Mouse (Mus musculus) CH12.LX (cell line): ENCODE measurements around the gene Gmcl1. TPM values are rescaled to one million over a fixed set of nuclear protein-coding genes. Genes with fewer than 3 reads are reported as not detected.

ENCODE experiments used
- DNase-seq: peaks from one replicate; pipeline ENCODE4 v3.0.0-alpha.2; 2013; ENCODE audit errors: extremely low read depth
- H3K27ac ChIP-seq: 2 replicates; pipeline ENCODE4 v1.5.1; 2012; ENCODE audit warnings: low read depth, mild to moderate bottlenecking, control low read depth, moderate library complexity; ENCODE audit not compliant: insufficient read depth
- H3K27me3 ChIP-seq: replicated peaks from 2 replicates; pipeline ENCODE3; 2012; ENCODE audit warnings: inconsistent platforms
- H3K36me3 ChIP-seq, 2 experiments: replicated peaks in 1 of 2; 2 replicates each; pipeline versions ENCODE3 to v1.6.1; 2012; ENCODE audit warnings: inconsistent platforms in 1 of 2, low read length in 1 of 2, mild to moderate bottlenecking in 1 of 2, mixed read lengths in 1 of 2, moderate library complexity in 1 of 2; ENCODE audit not compliant: control insufficient read depth in 1 of 2, insufficient read depth in 1 of 2
- H3K4me1 ChIP-seq, 2 experiments: 2 replicates each; pipeline ENCODE4 v1.6.1; 2012; ENCODE audit warnings: inconsistent platforms in 1 of 2, moderate library complexity in 1 of 2; ENCODE audit not compliant: insufficient read depth in 2 of 2, control insufficient read depth in 1 of 2
- H3K4me2 ChIP-seq: 2 replicates; pipeline ENCODE4 v1.6.1; 2012; ENCODE audit warnings: low read depth, mild to moderate bottlenecking, control low read depth; ENCODE audit not compliant: poor library complexity, insufficient read depth, severe bottlenecking
- H3K4me3 ChIP-seq, 3 experiments: fragments of 150-350 bp in 1 of 3; sonication (generic) in 1 of 3; replicated peaks in 1 of 3; 2 replicates each; pipeline versions ENCODE3 to v1.5.1; 2011 to 2012; ENCODE audit warnings: low read depth in 2 of 3, low read length in 2 of 3, mild to moderate bottlenecking in 2 of 3, moderate library complexity in 2 of 3, control low read depth in 1 of 3, improper control_type of control experiment in 1 of 3, inconsistent platforms in 1 of 3, mixed read lengths in 1 of 3; ENCODE audit not compliant: poor library complexity in 1 of 3
- H3K79me2 ChIP-seq: replicated peaks from 2 replicates; pipeline ENCODE4 v1.6.1; 2012; ENCODE audit warnings: mild to moderate bottlenecking, moderate library complexity; ENCODE audit not compliant: control insufficient read depth, poor library complexity, insufficient read depth, severe bottlenecking; ENCODE audit errors: extremely low read depth
- H3K9ac ChIP-seq: 2 replicates; pipeline ENCODE4 v1.6.1; 2012; ENCODE audit warnings: low read depth, mild to moderate bottlenecking, control low read depth, moderate library complexity; ENCODE audit not compliant: insufficient read depth
- H3K9me3 ChIP-seq: replicated peaks from 2 replicates; pipeline ENCODE3; 2012; ENCODE audit warnings: low read length, inconsistent platforms, mixed read lengths
- CHD1 ChIP-seq: IDR thresholded peaks from 2 replicates; pipeline ENCODE4 v1.6.1; 2012; ENCODE audit warnings: low read depth, low read length, improper control_type of control experiment, inconsistent platforms
- CHD2 ChIP-seq: IDR thresholded peaks from 2 replicates; pipeline ENCODE4 v1.6.1; 2011; ENCODE audit warnings: low read length, improper control_type of control experiment
- CTCF ChIP-seq, 2 experiments: IDR thresholded peaks in 1 of 2; conservative IDR thresholded peaks in 1 of 2; 2 replicates each; pipeline ENCODE4 v1.5.1; 2011 to 2012; ENCODE audit warnings: low read depth in 2 of 2, low read length in 2 of 2, improper control_type of control experiment in 1 of 2, inconsistent platforms in 1 of 2, mild to moderate bottlenecking in 1 of 2, moderate library complexity in 1 of 2
- E2F4 ChIP-seq: IDR thresholded peaks from 2 replicates; pipeline ENCODE4 v1.6.1; 2011; ENCODE audit warnings: low read depth, low read length, improper control_type of control experiment; ENCODE audit not compliant: insufficient replicate concordance
- ELF1 ChIP-seq: IDR thresholded peaks from 2 replicates; pipeline ENCODE4 v1.6.1; 2014; ENCODE audit warnings: low read depth, mild to moderate bottlenecking, inconsistent platforms, low read length, improper control_type of control experiment
- EP300 ChIP-seq: IDR thresholded peaks from 2 replicates; pipeline ENCODE4 v1.6.1; 2011; ENCODE audit warnings: low read length, improper control_type of control experiment
- ETS1 ChIP-seq: conservative IDR thresholded peaks from 2 replicates; pipeline ENCODE4 v1.6.1; 2012; ENCODE audit warnings: low read depth, mild to moderate bottlenecking, inconsistent platforms, low read length, improper control_type of control experiment, moderate library complexity
- HCFC1 ChIP-seq: IDR thresholded peaks from 2 replicates; pipeline ENCODE4 v1.6.1; 2012; ENCODE audit warnings: low read depth, mild to moderate bottlenecking, inconsistent platforms, low read length, improper control_type of control experiment
- IRF4 ChIP-seq: IDR thresholded peaks from 2 replicates; pipeline ENCODE4 v1.6.1; 2014; ENCODE audit warnings: low read depth, mild to moderate bottlenecking, inconsistent platforms, low read length, improper control_type of control experiment
- JUN ChIP-seq: IDR thresholded peaks from 2 replicates; pipeline ENCODE4 v1.6.1; 2011; ENCODE audit warnings: low read depth, mild to moderate bottlenecking, low read length, improper control_type of control experiment, moderate library complexity; ENCODE audit not compliant: insufficient read depth
- KAT2A ChIP-seq: IDR thresholded peaks from 2 replicates; pipeline ENCODE4 v1.6.1; 2012; ENCODE audit warnings: low read length, improper control_type of control experiment, inconsistent platforms; ENCODE audit not compliant: insufficient replicate concordance
- MAFK ChIP-seq: IDR thresholded peaks from 2 replicates; pipeline ENCODE4 v1.6.1; 2011; ENCODE audit warnings: low read length, improper control_type of control experiment; ENCODE audit not compliant: insufficient replicate concordance
- MAX ChIP-seq: IDR thresholded peaks from 2 replicates; pipeline ENCODE4 v1.6.1; 2011; ENCODE audit warnings: low read length, improper control_type of control experiment
- MAZ ChIP-seq: IDR thresholded peaks from 2 replicates; pipeline ENCODE4 v1.6.1; 2012; ENCODE audit warnings: low read depth, mild to moderate bottlenecking, inconsistent platforms, low read length, improper control_type of control experiment, moderate library complexity
- MEF2A ChIP-seq: IDR thresholded peaks from 2 replicates; pipeline ENCODE4 v1.6.1; 2014; ENCODE audit warnings: low read depth, mild to moderate bottlenecking, inconsistent platforms, low read length, improper control_type of control experiment, borderline replicate concordance
- NELFE ChIP-seq: IDR thresholded peaks from 2 replicates; pipeline ENCODE4 v1.6.1; 2011; ENCODE audit warnings: low read depth, low read length, improper control_type of control experiment
- PAX5 ChIP-seq: IDR thresholded peaks from 2 replicates; pipeline ENCODE4 v1.6.1; 2012; ENCODE audit warnings: low read length, inconsistent platforms, mixed read lengths
- POLR2A ChIP-seq: IDR thresholded peaks from 2 replicates; pipeline ENCODE4 v1.6.1; 2011; ENCODE audit warnings: low read depth, mild to moderate bottlenecking, improper control_type of control experiment, low read length
- POLR2AphosphoS2 ChIP-seq: IDR thresholded peaks from 2 replicates; pipeline ENCODE4 v1.6.1; 2011; ENCODE audit warnings: low read depth, low read length, improper control_type of control experiment
- RAD21 ChIP-seq: IDR thresholded peaks from 2 replicates; pipeline ENCODE4 v1.6.1; 2011; ENCODE audit warnings: low read depth, mild to moderate bottlenecking, low read length, improper control_type of control experiment, moderate library complexity
- RCOR1 ChIP-seq: conservative IDR thresholded peaks from 2 replicates; pipeline ENCODE4 v1.6.1; 2012; ENCODE audit warnings: low read depth, mild to moderate bottlenecking, inconsistent platforms, low read length, improper control_type of control experiment
- SIN3A ChIP-seq: IDR thresholded peaks from 2 replicates; pipeline ENCODE4 v1.6.1; 2012; ENCODE audit warnings: low read length, improper control_type of control experiment, inconsistent platforms
- SMC3 ChIP-seq: IDR thresholded peaks from 2 replicates; pipeline ENCODE4 v1.6.1; 2011; ENCODE audit warnings: low read depth, low read length, improper control_type of control experiment
- TBP ChIP-seq: conservative IDR thresholded peaks from 2 replicates; pipeline ENCODE4 v1.6.1; 2011; ENCODE audit warnings: low read depth, low read length, improper control_type of control experiment
- TCF12 ChIP-seq: IDR thresholded peaks from 2 replicates; pipeline ENCODE4 v1.6.1; 2014; ENCODE audit warnings: low read depth, mild to moderate bottlenecking, inconsistent platforms, low read length, improper control_type of control experiment
- UBTF ChIP-seq: IDR thresholded peaks from 2 replicates; pipeline ENCODE4 v1.6.1; 2012; ENCODE audit warnings: low read depth, mild to moderate bottlenecking, inconsistent platforms, low read length, improper control_type of control experiment, moderate library complexity
- USF1 ChIP-seq: IDR thresholded peaks from 2 replicates; pipeline ENCODE4 v1.6.1; 2014; ENCODE audit warnings: low read depth, mild to moderate bottlenecking, inconsistent platforms, low read length, improper control_type of control experiment
- USF2 ChIP-seq: conservative IDR thresholded peaks from 2 replicates; pipeline ENCODE4 v1.6.1; 2011; ENCODE audit warnings: low read depth, low read length, improper control_type of control experiment
- ZC3H11A ChIP-seq: IDR thresholded peaks from 2 replicates; pipeline ENCODE4 v1.6.1; 2012; ENCODE audit warnings: low read depth, mild to moderate bottlenecking, inconsistent platforms, low read length, improper control_type of control experiment
- ZKSCAN1 ChIP-seq: IDR thresholded peaks from 2 replicates; pipeline ENCODE4 v1.6.1; 2012; ENCODE audit warnings: low read depth, inconsistent platforms, low read length, improper control_type of control experiment, borderline replicate concordance
- ZMIZ1 ChIP-seq: IDR thresholded peaks from 2 replicates; pipeline ENCODE4 v1.6.1; 2012; ENCODE audit warnings: low read depth, mild to moderate bottlenecking, inconsistent platforms, low read length, improper control_type of control experiment
- dilution Hi-C: fragments of 300-500 bp; cut with MboI; formaldehyde crosslinking; loops from 2 replicates; pipeline ENCODE4 v1.14.3; 2020; ENCODE audit warnings: low sequenced_read_pairs; ENCODE audit not compliant: extremely low pct_unique_long_range_greater_than_20kb, extremely low pct_ligation_motif_present
- in situ Hi-C: fragments of 300-500 bp; cut with MboI; formaldehyde crosslinking; loops from 3 replicates; pipeline ENCODE4 v1.14.3; 2019; ENCODE audit warnings: low sequenced_read_pairs, low pct_ligation_motif_present, low pct_unique_long_range_greater_than_20kb, mixed read lengths
- polyA plus RNA-seq: library from polyadenylated mRNA; unstranded; fragments of >175 nt; gene quantifications from 2 replicates; pipeline ENCODE4 v1.2.1, GENCODE M21; 2012; ENCODE audit warnings: low read depth; ENCODE audit not compliant: insufficient read length
- total RNA-seq, 2 experiments: library from RNA; depleted of rRNA; stranded (reverse); fragments of 300-350 nt in 1 of 2; fragments of >200 nt in 1 of 2; gene quantifications; 2 replicates each; pipeline ENCODE4 v1.2.3; 2012 to 2014

Gene Gmcl1
- total and polyA plus RNA-seq, 3 experiments: 8.4 to 10.4 (median 9.9) TPM

- Histone ChIP-seq H3K4me3 (no peak overlapping the region), H3K36me3 (peaks cover 23 to 56% of the 10 kb centered on the region in 2 experiments), H3K4me1 (peaks cover 2 to 15% of the 10 kb centered on the region in 2 experiments; a peak in 3 of 4 replicates), H3K9me3 (no peaks in the 10 kb centered on the region), H3K27ac (no peak overlapping the region), H3K27me3 (peaks cover 2% of the 10 kb centered on the region), H3K4me2 (no peak overlapping the region), H3K9ac (no peak overlapping the region), H3K79me2 (peaks cover 3% of the 10 kb centered on the region; the same call in 1 of the 2 replicates)
- in situ Hi-C loops: loop anchor here (10.0 kb wide), 1 partner anchor 236 kb away; the partner anchor contains the start of gene C87436
- TF ChIP-seq SMC3: peak; percentile 89
- TF ChIP-seq ZC3H11A: peak; percentile 53
- TF ChIP-seq CTCF (conservative IDR thresholded peaks at IDR 0.05 in 1 of 2, IDR thresholded peaks at IDR 0.05 in 1 of 2; ENCODE audit: low read depth in 2 of 2, low read length in 2 of 2): peak; percentile 85 to 94
- peak; percentile 95 for TF ChIP-seq RAD21
- TF ChIP-seq MEF2A: no peak
- 0 out of 2 replicates have a peak, but pooled peaks have one; percentile 16 for TF ChIP-seq IRF4
- dilution Hi-C loops: no loop called here
- DNase-seq: peak; percentile 82
These were observed 62.3 kb downstream of the Gmcl1 start for GRCm38 (mm10) chr6:86670873-86671272.

DNA sequence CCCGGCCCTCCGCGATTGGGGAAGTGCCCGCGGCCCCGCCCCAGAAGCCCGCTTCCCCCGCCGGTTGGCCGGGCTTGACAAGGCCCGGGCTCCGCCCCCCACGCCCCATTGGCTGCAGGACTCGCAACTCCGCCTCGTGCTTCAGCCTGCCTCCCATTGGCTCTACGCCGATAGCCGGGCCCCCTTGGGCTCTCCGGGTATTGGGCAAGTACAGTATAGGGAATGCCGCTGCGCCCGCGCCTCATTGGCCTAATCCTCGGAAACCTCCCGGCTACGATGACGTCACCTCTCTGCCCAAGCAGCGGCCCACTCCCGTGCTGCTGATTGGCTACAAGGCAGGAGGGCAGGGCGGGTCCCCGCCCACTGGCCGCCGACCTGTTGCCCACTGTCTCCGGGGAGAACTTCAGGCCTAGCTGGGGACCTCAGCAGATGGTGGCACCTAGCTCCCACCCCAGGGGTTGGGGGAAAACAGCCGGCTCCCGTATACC lies 63.9 kb downstream of the Gmcl1 start:
- peaks cover 21 to 45% of the 10 kb centered on the region in 2 experiments for H3K36me3 ChIP-seq
- H3K9ac ChIP-seq: peak overlapping the region; percentile 55
- peaks cover 2 to 15% of the 10 kb centered on the region in 2 experiments; a peak in 3 of 4 replicates for H3K4me1 ChIP-seq
- in situ Hi-C loops (loop anchor here (5.0 kb wide), 1 partner anchor 132 kb away; no protein-coding TSS in a partner anchor), dilution Hi-C loops (no loop called here)
- H3K4me2 ChIP-seq: peak overlapping the region; percentile 70
- H3K27ac ChIP-seq: no peak overlapping the region
- no peaks in the 10 kb centered on the region for H3K9me3 ChIP-seq
- H3K79me2 ChIP-seq: peaks cover 3% of the 10 kb centered on the region; the same call in 1 of the 2 replicates
- peak overlapping the region; percentile 39 to 72 (median 54) for H3K4me3 ChIP-seq
- DNase-seq: peak; percentile 99
- H3K27me3 ChIP-seq: peaks cover 2% of the 10 kb centered on the region
- TF ChIP-seq RCOR1: no peak
- TF ChIP-seq NELFE: peak; percentile 11; the same call in 1 of the 2 replicates
- no peak for TF ChIP-seq MAFK
- no peak for TF ChIP-seq SMC3
- no peak for TF ChIP-seq TCF12
- peak; percentile 42; the same call in 1 of the 2 replicates for TF ChIP-seq POLR2A
- TF ChIP-seq PAX5: no peak
- peak; percentile 41; the same call in 1 of the 2 replicates for TF ChIP-seq IRF4
- peak; percentile 48 for TF ChIP-seq HCFC1
- no peak for TF ChIP-seq USF1
- no peak for TF ChIP-seq USF2
- TF ChIP-seq JUN: peak; percentile 64; the same call in 1 of the 2 replicates
- TF ChIP-seq ZMIZ1: 0 out of 2 replicates have a peak, but pooled peaks have one; percentile 16
- TF ChIP-seq ETS1: no peak
- TF ChIP-seq ELF1: peak; percentile 67
- TF ChIP-seq SIN3A: peak; percentile 0; the same call in 1 of the 2 replicates
- peak; percentile 89 for TF ChIP-seq CHD2
- TF ChIP-seq CTCF (conservative IDR thresholded peaks at IDR 0.05 in 1 of 2, IDR thresholded peaks at IDR 0.05 in 1 of 2; ENCODE audit: low read depth in 2 of 2, low read length in 2 of 2): no peak
- TF ChIP-seq CHD1: no peak
- TF ChIP-seq EP300: no peak
- TF ChIP-seq ZC3H11A: no peak
- no peak for TF ChIP-seq ZKSCAN1
- no peak for TF ChIP-seq UBTF
- no peak for TF ChIP-seq E2F4
- TF ChIP-seq KAT2A: no peak
- no peak; the same call in 1 of the 2 replicates for TF ChIP-seq MAX
- no peak for TF ChIP-seq TBP
- TF ChIP-seq POLR2AphosphoS2: no peak
- no peak for TF ChIP-seq MAZ
- TF ChIP-seq MEF2A: peak; percentile 20; the same call in 1 of the 2 replicates
